Mouse (Mus musculus): ENCODE measurements at regions not wholly inside any gene's neighbourhood (a gene's known extent, or its start where the extent isn't known, plus 50 kb on each side); places are given as distances from the start of the nearest gene placed in this dataset.
A peak's percentile ranks its signal among the peaks of the same experiment; 100 is the strongest.

- no peak for DNase-seq
These were observed 726.7 kb downstream of the Gm10283 start for GRCm38 (mm10) chr8:59776327-59776726.

GRCm38 (mm10) chr8:59768146-59768545 is 734.9 kb downstream of the Gm10283 start:
- peak; percentile 69 to 73 for DNase-seq

Data from kidney, adult 8-10 months (tissue).